Mouse (Mus musculus) forebrain, embryonic 15.5 days (tissue): Measurements from ENCODE around the gene Armc5. TPM values are rescaled to one million over a fixed set of nuclear protein-coding genes. Genes with fewer than 3 reads are reported as not detected.

Experiments
- ATAC-seq: fragments of 200-750 bp; cut with Nextera tagmentation; replicated peaks from 2 replicates; pipeline ENCODE4 v1.8.0; 2017; ENCODE audit warnings: mild to moderate bottlenecking, moderate TSS enrichment, moderate library complexity
- H3K27ac ChIP-seq: fragments of 300-500 bp; sonication (generic); replicated peaks from 2 replicates; pipeline ENCODE4 v1.5.1; 2015; ENCODE audit warnings: mild to moderate bottlenecking, inconsistent platforms
- H3K27me3 ChIP-seq: fragments of 300-500 bp; sonication (generic); 2 replicates; pipeline ENCODE4 v1.6.1; 2015; ENCODE audit warnings: inconsistent platforms
- H3K36me3 ChIP-seq: fragments of 300-500 bp; sonication (generic); 2 replicates; pipeline ENCODE4 v1.6.1; 2015; ENCODE audit warnings: mild to moderate bottlenecking, inconsistent platforms
- H3K4me1 ChIP-seq: fragments of 300-500 bp; sonication (generic); 2 replicates; pipeline ENCODE4 v1.6.1; 2015; ENCODE audit warnings: inconsistent platforms
- H3K4me2 ChIP-seq: fragments of 300-500 bp; sonication (generic); replicated peaks from 2 replicates; pipeline ENCODE4 v1.6.1; 2015; ENCODE audit warnings: mild to moderate bottlenecking, inconsistent platforms
- H3K4me3 ChIP-seq: fragments of 300-500 bp; sonication (generic); 2 replicates; pipeline ENCODE4 v1.5.1; 2015; ENCODE audit warnings: mild to moderate bottlenecking, inconsistent platforms
- H3K9ac ChIP-seq: fragments of 300-500 bp; sonication (generic); replicated peaks from 2 replicates; pipeline ENCODE4 v1.6.1; 2015; ENCODE audit warnings: mild to moderate bottlenecking, inconsistent platforms
- H3K9me3 ChIP-seq: fragments of 300-500 bp; sonication (generic); 2 replicates; pipeline ENCODE4 v1.6.1; 2016; ENCODE audit warnings: inconsistent platforms
- WGBS: fragments of 180-500 bp; shearing (Covaris S2); methylation state at CpG from one replicate; pipeline ENCODE4 v1.1.7; 2015; ENCODE audit warnings: mixed read lengths; 5-methylcytosine and 5-hydroxymethylcytosine counted together
- polyA plus RNA-seq: library from polyadenylated mRNA; unstranded; fragments of >200 nt; fragmentation: Nextera tagmentation; extraction: Ambion mirVana; gene quantifications from 2 replicates; pipeline ENCODE4 v1.2.1, GENCODE M21; 2015

The Armc5 gene
- 11.0 and 12.0 TPM in 2 replicates for polyA plus RNA-seq

DNA sequence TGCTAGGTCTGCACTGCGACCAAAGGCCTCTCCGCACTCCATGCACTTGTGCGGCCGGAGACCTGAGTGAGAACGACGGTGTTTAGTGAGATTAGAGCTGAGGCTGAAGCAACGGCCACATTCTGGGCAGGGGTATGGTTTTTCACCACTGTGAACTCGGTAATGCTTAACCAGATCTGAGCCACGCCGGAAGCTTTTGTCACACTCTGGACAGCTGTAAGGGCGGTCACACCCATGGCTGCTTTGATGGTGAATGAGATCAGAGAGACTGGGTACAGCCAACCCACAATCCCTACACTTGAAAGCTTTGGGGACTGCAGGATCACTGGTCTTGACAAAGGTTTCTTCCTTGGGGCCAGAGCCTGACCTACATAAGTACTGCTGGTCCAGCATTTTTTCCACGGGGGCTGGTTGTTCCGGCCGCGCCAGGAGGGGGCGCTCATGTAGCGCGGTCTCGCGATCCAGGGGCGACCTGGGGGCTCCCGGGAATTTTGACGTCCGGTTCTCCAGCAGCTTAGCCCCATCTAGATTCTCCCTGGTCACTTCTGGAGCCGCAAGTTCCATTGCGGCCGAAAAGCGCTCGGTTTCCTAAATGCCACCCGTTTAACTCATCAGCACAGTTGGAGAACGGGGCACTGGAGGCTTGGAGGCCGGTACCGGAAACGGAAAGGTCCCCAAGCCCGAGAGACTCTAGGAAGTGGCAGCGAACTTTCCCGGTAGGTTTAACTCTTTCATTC, at the start of gene Armc5:
Gene Armc5, plus strand, starts transcription at position 487 of the 737 bp plus-strand sequence.
- Histone ChIP-seq H3K27ac (peak within 1 kb of the TSS; percentile 98), H3K9ac (peak within 1 kb of the TSS; percentile 67), H3K4me2 (peak within 1 kb of the TSS; percentile 76), H3K36me3 (peaks cover 9% of the 10 kb centered on the region; the same call in 1 of the 2 replicates), H3K9me3 (no peaks in the 10 kb centered on the region), H3K27me3 (no peaks in the 10 kb centered on the region), H3K4me3 (peak within 1 kb of the TSS; percentile 70), H3K4me1 (peaks cover 17% of the 10 kb centered on the region)
- 24% methylated on average over 37 of the region's 37 CpGs for WGBS
- peak; percentile 6; the same call in 1 of the 2 replicates for ATAC-seq

DNA sequence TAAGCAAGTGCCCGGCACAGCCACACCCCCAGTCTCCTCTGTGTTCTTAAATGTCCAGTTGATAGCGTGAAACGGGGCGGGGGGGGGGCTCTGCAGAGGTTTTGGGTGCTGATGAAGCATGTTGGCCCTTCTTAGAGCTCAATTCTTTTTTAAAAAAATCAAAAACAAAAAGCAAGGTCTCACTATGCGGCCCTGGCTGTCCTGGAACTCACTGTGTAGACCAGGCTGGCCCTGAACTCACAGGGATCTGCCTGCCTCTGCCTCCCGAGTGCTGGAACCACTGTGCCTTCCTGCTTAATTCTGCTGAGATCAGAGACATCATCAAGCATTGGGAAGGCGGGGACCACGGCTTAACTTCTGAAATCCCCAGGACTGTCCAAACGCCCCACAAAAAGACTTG, 35.5 kb upstream of the Armc5 start:
- Histone ChIP-seq H3K27ac (no peak overlapping the region), H3K4me3 (no peak overlapping the region), H3K9ac (no peak overlapping the region), H3K27me3 (no peaks in the 10 kb centered on the region), H3K36me3 (no peaks in the 10 kb centered on the region), H3K9me3 (no peaks in the 10 kb centered on the region), H3K4me1 (no peaks in the 10 kb centered on the region), H3K4me2 (no peak overlapping the region)
- no peak for ATAC-seq
- WGBS = 86% methylated on average over 9 of the region's 9 CpGs

DNA sequence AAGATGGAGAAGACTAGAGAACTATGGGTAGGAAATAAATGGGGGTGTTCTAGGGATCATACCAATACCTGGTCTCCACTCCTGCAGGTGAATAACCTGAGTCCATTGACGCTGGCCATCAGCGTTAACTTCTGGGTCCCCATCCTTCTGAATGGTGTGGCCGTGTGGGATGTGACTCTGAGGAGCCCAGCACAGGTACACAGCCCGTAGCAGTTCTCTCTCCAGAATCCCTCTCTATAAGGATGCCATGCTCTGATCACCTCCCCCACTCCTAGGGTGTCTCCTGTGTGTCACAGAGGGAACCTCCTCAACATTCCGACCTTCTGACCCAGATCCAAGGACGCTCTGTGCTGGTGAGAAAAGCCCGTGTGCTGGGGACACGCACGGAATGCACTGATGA, 34.1 kb upstream of the Armc5 start:
- Histone ChIP-seq H3K4me3 (no peak overlapping the region), H3K4me2 (no peak overlapping the region), H3K27ac (no peak overlapping the region), H3K9ac (no peak overlapping the region), H3K27me3 (no peaks in the 10 kb centered on the region), H3K36me3 (no peaks in the 10 kb centered on the region), H3K4me1 (no peaks in the 10 kb centered on the region), H3K9me3 (no peaks in the 10 kb centered on the region)
- 79% methylated on average over 9 of the region's 9 CpGs for WGBS
- no peak for ATAC-seq

DNA sequence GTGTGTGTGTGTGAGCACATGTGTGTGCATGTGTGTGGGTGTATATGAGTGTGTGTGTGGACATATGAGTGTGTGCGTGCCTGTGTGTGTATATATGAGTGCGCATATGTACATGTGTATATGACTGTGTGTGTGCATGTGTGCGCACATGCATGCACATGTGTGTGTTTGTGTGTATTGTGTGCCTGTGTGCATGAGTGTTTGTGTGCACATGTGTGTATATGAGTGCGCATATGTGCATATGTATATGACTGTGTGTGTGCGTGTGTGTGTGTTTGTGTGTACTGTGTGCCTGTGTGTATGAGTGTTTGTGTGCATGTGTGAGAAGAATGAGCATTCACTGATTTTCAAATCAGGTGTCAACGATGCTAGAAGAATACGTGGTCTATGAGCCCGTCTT, 33.0 kb upstream of the Armc5 start:
- no peaks in the 10 kb centered on the region for H3K36me3 ChIP-seq
- no peaks in the 10 kb centered on the region for H3K9me3 ChIP-seq
- WGBS = 87% methylated on average over 8 of the region's 8 CpGs
- ATAC-seq = no peak
- H3K4me3 ChIP-seq = no peak overlapping the region
- H3K4me2 ChIP-seq = no peak overlapping the region
- H3K27me3 ChIP-seq = no peaks in the 10 kb centered on the region
- no peak overlapping the region for H3K27ac ChIP-seq
- no peak overlapping the region for H3K9ac ChIP-seq
- H3K4me1 ChIP-seq = no peaks in the 10 kb centered on the region

DNA sequence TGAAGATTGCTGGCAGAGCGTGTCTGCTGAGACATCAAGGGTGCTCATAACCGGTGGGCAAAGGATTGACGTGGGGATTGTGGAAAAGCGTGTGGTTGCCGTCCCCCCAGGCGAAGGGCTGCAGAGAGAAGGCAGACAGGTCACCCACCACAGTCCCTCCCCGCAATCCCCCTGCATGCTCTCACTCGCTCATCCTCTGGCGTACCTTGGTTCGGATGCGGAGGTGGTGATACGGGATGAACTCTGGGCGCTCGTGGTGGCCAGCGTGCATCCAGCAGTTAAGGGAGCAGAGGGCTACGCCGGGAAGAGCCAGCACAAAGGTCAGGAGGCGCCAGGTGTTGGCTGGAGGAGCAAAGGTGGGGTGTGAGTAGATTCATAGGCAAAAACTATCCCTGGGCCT, 31.4 kb upstream of the Armc5 start:
- Histone ChIP-seq H3K9me3 (no peaks in the 10 kb centered on the region), H3K4me3 (no peak overlapping the region), H3K27me3 (no peaks in the 10 kb centered on the region), H3K4me1 (no peaks in the 10 kb centered on the region), H3K27ac (no peak overlapping the region), H3K36me3 (no peaks in the 10 kb centered on the region), H3K9ac (no peak overlapping the region), H3K4me2 (no peak overlapping the region)
- ATAC-seq = no peak
- WGBS = 87% methylated on average over 18 of the region's 18 CpGs

DNA sequence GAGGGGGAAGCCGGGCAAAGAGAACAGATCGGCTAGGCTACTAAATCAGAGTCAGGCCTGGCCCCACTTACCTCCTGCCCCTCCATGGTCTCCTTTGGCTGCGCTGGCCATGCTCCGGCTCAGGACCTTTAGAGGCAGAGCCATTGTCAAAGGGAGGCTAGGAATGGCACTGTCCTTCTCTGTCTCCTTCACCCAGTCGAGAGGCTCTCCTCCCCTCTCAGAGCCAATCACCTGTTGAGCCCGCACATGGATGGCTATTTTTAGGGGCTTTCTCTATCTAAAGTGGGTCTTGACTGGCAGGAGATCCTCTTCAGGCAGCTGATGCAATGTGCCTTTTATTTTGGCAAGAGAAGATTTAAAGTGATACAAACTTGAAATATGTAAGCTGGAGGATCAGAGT, 31.0 kb upstream of the Armc5 start, which contains the start of gene Cox6a2:
Gene Cox6a2, minus strand, starts transcription at position 236 of the 400 bp plus-strand sequence.
- no peaks in the 10 kb centered on the region for H3K27me3 ChIP-seq
- H3K36me3 ChIP-seq = no peaks in the 10 kb centered on the region
- H3K4me1 ChIP-seq = no peaks in the 10 kb centered on the region
- no peak for ATAC-seq
- H3K4me2 ChIP-seq = no peak within 1 kb of the TSS
- WGBS = 80% methylated on average over 6 of the region's 6 CpGs
- no peak within 1 kb of the TSS for H3K4me3 ChIP-seq
- no peak within 1 kb of the TSS for H3K9ac ChIP-seq
- H3K27ac ChIP-seq = no peak within 1 kb of the TSS
- H3K9me3 ChIP-seq = no peaks in the 10 kb centered on the region

DNA sequence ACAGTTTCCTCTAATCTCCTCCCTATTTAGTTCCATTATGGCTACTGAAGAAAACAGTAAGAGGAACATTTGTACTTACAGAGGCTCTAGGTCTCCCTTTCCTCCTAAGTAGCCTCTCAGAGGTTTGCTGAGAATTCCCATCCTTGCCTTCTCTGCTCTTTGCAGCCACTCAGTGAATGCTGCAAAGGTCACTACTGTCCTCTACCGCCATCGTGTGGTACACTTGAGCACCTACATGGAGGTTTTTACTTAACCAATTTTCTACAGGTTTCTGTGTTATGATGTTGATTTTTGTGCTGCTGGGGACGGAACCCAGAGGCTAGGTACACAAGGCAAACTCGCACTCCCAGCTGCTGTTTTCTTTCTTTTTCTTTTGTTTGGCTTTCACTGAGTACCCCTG, 29.0 kb upstream of the Armc5 start:
- WGBS = 6% methylated on average over 4 of the region's 4 CpGs
- no peaks in the 10 kb centered on the region for H3K9me3 ChIP-seq
- H3K9ac ChIP-seq = no peak overlapping the region
- H3K4me3 ChIP-seq = no peak overlapping the region
- ATAC-seq = no peak
- H3K27ac ChIP-seq = no peak overlapping the region
- no peaks in the 10 kb centered on the region for H3K27me3 ChIP-seq
- H3K36me3 ChIP-seq = no peaks in the 10 kb centered on the region
- H3K4me1 ChIP-seq = no peaks in the 10 kb centered on the region
- no peak overlapping the region for H3K4me2 ChIP-seq

DNA sequence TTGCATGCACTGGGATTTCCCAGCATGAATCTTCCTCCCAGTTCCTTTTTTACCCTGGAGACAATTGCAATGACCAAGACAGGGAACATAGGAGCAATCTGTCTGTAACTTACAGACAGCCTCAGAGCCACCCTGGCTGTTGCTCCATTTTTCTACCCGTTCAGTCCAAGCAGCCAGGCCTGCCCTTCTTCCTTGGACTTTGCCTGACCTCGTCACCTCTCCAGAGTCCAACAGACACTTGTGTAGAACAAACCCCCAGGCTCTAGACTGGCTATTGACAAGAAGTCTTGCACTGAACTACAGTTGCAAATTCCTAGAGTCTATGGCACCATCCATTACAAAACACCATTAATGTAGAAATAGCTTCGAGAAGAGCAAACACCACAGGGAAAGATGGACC, 27.3 kb upstream of the Armc5 start:
- H3K4me3 ChIP-seq = no peak overlapping the region
- H3K27me3 ChIP-seq = no peaks in the 10 kb centered on the region
- no peak overlapping the region for H3K9ac ChIP-seq
- H3K9me3 ChIP-seq = no peaks in the 10 kb centered on the region
- no peak for ATAC-seq
- WGBS = 71% methylated on average over 3 of the region's 3 CpGs
- H3K4me2 ChIP-seq = no peak overlapping the region
- no peak overlapping the region for H3K27ac ChIP-seq
- H3K36me3 ChIP-seq = no peaks in the 10 kb centered on the region
- no peaks in the 10 kb centered on the region for H3K4me1 ChIP-seq

DNA sequence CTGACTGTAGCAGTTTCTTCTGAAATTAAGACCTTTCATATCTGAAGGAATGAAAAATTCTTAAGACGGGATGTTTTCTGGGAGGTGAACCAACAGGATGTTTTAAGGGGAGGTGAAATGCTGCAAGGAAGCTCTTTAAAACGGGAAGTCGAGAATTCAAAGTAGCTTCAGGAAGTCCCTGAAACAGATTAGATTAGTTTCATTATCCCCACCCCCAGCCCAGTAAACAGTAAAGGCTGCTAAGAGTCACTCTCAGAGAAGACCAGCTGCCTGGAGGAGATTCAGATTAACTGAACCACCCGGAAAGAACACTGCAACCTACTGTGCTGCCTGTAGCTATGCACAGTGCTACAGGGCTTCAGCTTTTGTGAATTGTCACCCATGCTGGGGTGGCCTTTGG, 17.2 kb upstream of the Armc5 start:
- no peaks in the 10 kb centered on the region for H3K36me3 ChIP-seq
- H3K9ac ChIP-seq = no peak overlapping the region
- no peak for ATAC-seq
- no peaks in the 10 kb centered on the region for H3K9me3 ChIP-seq
- H3K4me3 ChIP-seq = no peak overlapping the region
- H3K4me2 ChIP-seq = no peak overlapping the region
- H3K4me1 ChIP-seq = no peaks in the 10 kb centered on the region
- no peaks in the 10 kb centered on the region for H3K27me3 ChIP-seq
- WGBS = 88% methylated on average over 4 of the region's 4 CpGs
- no peak overlapping the region for H3K27ac ChIP-seq

DNA sequence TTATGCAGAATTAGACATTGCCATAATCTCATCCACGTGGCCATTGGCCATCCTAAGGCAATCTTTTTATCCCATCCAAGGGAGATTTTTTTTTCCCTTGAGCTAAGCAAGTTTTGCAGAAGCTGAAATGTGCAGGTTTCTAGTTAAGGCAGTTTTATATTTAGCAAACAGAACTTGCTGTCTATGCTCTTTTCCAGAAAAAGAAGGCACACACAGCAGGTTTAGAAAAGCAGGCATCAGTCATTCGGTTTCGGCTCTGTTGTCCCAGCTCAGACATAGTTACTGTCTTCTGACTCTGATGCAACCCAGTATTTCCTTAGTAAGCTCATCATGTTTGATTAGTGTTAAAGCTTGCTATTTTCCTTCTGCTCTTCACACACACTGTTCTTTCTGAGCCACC, 16.2 kb upstream of the Armc5 start:
- no peaks in the 10 kb centered on the region for H3K4me1 ChIP-seq
- H3K4me2 ChIP-seq = no peak overlapping the region
- H3K9me3 ChIP-seq = no peaks in the 10 kb centered on the region
- H3K9ac ChIP-seq = no peak overlapping the region
- ATAC-seq = no peak
- 94% methylated on average over 3 of the region's 3 CpGs for WGBS
- H3K27me3 ChIP-seq = no peaks in the 10 kb centered on the region
- H3K36me3 ChIP-seq = no peaks in the 10 kb centered on the region
- no peak overlapping the region for H3K4me3 ChIP-seq
- H3K27ac ChIP-seq = no peak overlapping the region

DNA sequence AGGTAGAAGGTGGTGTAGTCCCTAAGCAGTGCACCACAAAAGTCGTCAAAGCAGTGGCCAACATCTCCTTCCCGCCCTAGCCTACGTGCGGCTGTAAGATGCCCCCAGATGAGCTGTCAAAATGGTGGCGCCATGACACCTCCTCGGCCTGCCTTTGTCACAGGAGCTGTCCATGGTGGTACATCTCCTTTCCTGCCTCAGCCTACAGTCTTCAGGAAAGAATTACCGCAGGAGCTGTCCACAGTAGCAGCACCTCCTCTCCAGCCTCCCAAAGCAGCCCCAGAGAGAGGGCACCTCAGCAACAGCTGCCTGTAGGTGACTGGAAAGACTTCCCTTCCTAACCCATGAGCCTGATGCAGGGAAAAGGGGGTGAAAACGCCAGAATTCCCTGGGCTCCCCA, 5.4 kb upstream of the Armc5 start:
- no peak for ATAC-seq
- Histone ChIP-seq H3K9me3 (no peaks in the 10 kb centered on the region), H3K36me3 (no peaks in the 10 kb centered on the region), H3K9ac (no peak overlapping the region), H3K4me3 (no peak overlapping the region), H3K4me1 (peaks cover 3% of the 10 kb centered on the region), H3K27me3 (no peaks in the 10 kb centered on the region), H3K4me2 (no peak overlapping the region), H3K27ac (no peak overlapping the region)
- 57% methylated on average over 8 of the region's 8 CpGs for WGBS

DNA sequence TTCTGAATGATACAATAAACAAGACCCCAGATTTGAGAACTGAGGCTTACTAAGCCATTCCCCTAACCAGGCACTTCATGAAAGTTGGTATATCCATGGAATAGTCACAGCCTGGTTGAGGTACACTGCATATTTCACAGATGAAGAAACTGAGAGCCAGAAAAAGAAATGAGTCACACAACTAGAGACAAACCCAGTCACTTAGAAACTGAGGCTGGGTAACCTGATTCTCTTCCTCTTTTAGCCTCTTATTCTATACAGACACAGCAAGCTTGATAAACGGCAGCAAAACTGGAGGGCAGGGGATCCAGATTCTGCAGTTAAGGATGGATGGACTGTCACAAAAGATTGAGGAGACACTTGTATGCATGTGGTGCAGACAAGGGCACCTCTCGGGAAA, 2.3 kb upstream of the Armc5 start:
- no peak overlapping the region for H3K9ac ChIP-seq
- no peak overlapping the region for H3K4me2 ChIP-seq
- no peak for ATAC-seq
- H3K36me3 ChIP-seq = no peaks in the 10 kb centered on the region
- H3K4me1 ChIP-seq = peaks cover 17% of the 10 kb centered on the region
- no peak overlapping the region for H3K4me3 ChIP-seq
- no peaks in the 10 kb centered on the region for H3K27me3 ChIP-seq
- H3K27ac ChIP-seq = no peak overlapping the region
- no peaks in the 10 kb centered on the region for H3K9me3 ChIP-seq
- 84% methylated on average over 2 of the region's 2 CpGs for WGBS

DNA sequence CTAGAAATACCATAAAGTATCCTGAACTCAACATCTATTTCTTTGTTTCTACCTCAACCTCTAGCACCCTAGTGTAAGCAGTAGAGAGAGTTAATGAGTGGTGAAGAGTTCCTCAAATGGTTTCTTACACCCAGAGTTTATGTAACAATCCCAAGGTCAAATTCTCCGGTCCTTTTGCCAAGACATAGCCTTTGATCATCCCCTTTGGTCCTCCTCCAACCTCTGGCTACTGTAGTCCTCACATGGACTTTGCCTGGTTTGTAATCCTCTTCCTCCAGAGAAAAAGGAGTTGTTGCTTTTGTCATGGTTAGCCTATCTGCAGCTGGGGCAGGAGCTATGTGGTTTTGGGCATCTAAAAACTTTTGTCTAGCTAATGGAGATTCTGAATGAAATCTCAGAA, 1.7 kb upstream of the Armc5 start:
- H3K27ac ChIP-seq = no peak overlapping the region
- no peaks in the 10 kb centered on the region for H3K9me3 ChIP-seq
- H3K4me2 ChIP-seq = no peak overlapping the region
- no peak overlapping the region for H3K4me3 ChIP-seq
- H3K4me1 ChIP-seq = peaks cover 17% of the 10 kb centered on the region
- WGBS = 82% methylated on average over 1 of the region's 1 CpGs
- H3K9ac ChIP-seq = no peak overlapping the region
- no peak for ATAC-seq
- H3K36me3 ChIP-seq = peaks cover 6% of the 10 kb centered on the region; the same call in 1 of the 2 replicates
- H3K27me3 ChIP-seq = no peaks in the 10 kb centered on the region
